Mouse (Mus musculus) retina, embryonic 14.5 days (tissue): Measurements from ENCODE around the gene Cped1.
"Not testable (repeated sequence)": the region's sequence is repeated elsewhere in the genome, so short reads cannot be mapped to it uniquely, and the experiment has no call there.

Experiments
- DNase-seq: peaks from one replicate; pipeline ENCODE4 v3.0.0-alpha.2; 2015; ENCODE audit warnings: low spot score

Gene Cped1

DNA sequence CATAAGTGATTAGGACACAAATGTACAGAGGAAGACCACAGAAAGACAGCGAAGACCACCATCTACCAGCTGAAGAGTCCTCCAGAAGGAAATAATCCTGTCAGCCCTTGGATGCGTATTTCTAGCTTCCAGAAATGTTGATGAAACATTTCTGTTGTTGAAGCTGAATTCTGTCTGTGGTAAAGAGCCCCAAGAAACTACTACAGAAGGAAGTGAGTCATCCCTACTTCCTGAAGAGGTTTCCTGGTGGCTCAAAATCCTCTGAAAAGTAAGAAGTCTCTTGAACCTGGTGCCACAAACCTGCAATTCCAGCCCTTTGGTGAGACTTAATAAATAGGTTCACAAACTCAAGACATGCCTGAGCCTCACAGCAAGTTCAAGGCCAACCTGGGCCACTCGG lies 245.5 kb downstream of the Cped1 start:
- no peak for DNase-seq

DNA sequence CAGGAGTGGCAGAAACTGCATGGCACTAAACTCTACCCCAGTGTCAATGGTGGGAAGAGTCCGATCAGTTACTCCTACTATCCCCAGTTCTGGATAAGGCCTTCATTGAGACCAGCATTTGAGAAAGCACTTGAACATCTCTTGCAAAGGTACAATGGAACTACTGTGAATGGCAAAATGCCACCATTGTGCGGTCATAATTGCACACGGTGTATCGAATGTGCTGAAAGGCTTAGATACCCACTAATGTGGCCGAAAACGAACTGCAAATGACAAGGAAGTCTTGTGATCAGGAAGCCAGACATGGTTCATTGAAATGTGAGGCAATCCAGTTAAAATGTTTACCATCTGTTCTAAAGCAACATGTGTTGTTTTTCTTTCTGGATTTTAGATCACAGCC lies 247.8 kb downstream of the Cped1 start:
- DNase-seq = no peak

DNA sequence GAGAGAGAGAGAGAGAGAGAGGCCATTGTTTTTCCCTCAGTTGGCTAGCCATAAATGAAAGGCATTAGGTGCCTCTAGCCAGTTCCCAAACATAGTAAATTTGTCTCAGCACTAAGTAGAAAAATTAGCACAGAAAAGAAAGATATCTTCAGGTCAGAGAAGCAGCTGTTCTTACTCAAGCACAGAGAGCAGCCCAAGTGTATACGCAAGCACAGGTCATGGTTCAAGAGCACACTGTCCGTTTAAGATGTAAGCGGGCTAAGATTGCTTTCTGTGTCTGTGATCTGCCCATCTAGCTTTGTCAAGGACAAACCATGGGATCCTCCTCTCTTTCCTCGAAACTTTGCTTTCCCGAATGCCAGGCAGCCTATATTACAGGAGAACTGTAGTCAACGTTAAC lies 249.4 kb downstream of the Cped1 start:
- no peak for DNase-seq

DNA sequence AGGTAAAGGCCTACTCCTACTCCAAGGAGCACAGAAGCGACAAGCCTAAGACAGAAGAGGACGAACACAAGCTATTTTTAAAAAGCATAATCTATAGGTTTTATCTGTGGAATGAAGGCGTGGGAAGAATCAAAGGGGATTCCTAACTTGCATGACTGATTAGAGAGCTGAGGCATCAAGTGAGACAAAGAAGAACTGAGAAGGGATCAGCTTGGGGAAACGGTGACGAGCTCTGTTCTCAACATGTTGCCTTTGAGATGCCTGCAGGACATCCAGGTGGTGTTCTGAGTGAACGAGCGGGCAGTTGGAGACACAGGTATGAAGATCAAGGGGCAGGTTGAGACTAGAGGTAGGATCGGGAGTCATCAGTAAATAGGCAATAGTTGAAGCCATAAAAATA lies 257.6 kb downstream of the Cped1 start:
- no peak for DNase-seq

DNA sequence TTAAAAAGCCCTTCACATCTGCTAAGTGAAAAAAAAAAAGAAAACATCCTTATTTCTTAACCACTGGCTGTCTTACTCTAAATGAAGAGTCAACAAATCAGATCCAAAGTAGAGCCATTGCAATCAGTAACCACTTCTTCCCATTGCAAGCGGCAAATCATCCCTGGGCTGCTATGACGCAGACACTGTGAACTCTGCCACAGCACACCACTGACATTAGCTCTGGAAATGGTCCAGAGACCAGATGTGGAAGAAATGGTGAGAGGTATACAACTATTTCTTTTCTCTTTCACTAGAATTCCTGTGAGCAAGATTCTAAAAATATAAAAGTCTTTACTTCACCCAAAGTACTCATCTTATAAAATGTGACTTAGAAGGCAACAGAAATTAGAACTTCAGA lies 261.0 kb downstream of the Cped1 start:
- no peak for DNase-seq

DNA sequence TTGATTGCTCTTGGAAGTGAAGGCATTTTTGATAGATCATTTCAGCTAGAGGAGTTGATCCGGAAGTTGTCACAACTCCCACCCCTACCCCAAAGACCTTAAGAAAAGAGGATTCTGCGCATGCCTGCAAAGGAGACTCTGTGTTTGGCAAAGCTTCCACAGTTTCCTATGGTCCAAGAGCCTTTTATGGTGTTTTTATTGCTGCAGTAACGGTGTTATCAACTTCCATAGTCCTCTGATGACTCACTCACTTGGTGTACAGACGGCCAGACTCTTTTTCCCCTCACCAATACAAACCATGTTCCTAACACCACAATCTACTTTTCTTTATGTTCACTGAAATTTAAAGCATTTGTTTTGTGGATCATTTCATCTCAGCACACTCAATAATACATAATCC lies 273.1 kb downstream of the Cped1 start:
- no peak for DNase-seq

DNA sequence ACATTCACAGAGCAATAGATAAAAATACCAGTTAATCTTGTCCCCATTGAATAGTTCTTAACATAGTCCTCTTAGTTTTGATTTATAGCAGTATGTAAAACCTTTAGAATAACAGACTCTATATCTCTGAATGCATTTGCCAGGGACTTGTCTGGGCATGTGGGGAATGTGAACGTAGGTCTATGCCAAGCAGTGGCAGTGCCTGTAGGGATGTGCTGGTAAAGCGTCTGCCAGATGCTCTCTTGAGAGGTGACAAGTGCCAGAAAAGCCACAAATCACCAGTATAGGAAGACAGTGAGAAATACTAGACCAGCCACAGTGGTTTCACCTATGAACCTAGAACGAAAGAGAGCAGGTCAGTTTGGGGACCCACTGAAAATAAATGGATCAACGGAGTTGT lies 276.8 kb downstream of the Cped1 start:
- DNase-seq = no peak

DNA sequence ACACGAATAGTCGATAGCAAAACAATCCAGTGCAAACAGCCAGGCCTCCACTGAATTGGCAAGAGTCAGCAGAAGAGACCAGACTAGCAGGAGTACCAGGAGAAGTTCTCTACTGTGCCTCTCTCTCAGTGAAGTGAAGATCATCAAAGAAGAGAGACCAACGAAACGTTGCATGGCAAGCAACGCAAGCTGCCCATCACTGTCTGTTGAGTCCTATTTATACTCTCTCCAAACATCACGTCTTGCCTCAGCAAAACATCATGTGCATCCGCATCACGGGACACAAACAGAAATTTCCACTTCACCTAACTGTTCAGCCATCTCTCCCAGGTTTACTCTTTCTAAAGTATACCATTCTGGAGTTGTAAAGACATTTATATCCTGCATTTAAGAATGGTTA lies 278.4 kb downstream of the Cped1 start:
- DNase-seq = not testable (repeated sequence)

DNA sequence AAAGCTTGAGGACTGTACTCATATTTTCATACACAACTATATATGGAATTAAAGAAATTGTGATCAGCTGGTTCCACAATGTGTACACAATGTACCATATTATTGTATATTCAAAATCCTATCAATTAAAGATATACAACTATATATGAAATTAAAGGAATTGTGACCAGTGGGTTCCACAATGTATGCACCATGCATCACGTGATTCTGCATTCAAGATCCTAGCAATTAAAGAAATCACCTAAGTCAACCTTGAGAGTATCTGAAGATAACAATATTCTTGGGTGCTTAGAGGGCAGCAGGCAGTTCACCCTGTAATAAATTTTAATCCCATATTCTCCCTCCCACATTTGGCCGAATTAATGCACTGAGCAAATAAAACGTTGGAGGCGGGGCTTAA lies 280.3 kb downstream of the Cped1 start:
- no peak for DNase-seq

DNA sequence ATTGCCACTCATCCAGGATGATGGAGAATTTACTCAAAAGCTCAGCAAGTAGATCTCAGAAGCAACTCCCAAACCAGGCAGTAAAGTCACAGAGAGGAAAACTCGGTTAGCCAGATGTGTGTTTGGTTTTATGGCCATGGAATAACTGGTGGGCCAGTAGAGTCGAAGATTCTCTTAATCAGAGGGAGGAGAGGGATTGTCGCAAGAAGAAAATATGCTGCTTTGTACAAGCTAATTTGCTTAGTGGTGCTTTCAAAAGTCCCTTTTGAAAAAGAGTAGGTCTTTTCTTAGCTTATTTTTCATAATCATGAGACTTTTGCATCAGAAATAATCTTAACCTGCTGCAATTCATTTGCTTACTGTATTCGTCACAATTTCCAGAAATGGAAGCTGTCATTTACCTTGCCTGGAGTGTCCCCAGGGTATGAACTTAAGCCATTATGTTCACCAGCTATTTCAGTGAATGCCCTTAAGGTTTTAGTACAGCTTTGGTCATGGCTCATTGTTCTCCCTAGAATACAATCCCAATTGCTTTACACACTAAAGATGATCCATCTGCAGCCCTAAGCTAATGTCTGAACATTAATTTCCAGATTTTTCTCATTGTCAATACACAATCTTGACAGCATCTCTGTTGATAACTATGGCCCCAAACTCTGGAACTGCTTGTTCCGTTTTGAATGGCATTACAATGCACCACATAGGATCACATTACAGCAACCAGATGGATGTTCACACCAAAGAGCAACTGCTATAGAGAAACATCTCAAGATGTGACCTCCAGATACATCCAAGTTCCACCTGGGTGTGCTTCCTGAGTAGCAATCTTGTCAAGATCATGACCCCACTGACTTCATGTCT lies 282.3 kb downstream of the Cped1 start:
- no peak for DNase-seq

DNA sequence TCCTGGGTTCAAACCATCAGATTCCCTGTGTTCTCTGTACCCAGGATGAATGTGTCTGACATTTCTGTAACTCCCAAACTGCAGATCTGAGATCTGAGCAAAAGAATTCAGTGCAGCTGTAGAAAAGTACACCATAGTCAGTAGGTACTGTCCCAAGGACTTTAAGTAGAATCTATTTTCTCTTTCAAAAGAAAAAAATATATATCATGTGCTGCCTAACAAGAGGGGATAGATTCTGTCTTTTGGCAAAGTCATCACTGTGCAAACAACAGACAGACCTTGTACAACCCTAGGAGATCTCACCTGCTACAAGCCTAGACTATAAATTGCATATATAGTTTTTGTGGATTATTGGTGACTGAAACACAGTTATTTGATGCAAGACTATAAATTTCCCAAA lies 283.0 kb downstream of the Cped1 start:
- no peak for DNase-seq

DNA sequence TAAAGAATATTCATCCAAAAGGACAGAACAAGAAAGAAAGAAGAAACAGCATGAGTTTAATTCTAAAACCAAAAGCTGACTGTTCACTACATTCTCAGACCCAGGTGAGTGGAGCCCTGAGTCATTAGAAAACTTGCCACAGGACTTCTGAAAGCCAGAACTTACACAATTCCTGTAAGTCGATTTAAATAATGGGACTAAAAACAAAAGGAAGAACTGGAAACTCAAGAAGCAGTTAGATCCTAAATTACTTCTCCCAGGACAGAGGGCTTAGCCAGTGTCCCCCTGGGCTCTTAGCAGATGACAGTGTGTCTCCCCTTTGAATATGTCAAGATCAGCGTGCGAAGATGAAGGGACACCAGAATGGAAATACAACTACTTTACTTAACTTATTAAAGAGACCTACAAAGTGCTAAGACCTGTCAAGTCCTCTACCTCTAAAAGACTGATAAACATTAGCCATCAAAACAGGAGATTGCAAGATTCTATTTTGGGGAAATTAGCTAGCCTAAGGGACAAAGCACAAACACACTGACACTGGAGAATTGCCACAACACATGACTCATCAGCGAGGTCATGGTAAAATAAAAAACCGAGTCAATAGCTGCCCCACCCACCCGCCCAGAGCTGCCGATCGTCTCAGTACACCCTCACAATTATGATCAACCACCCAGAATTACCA lies 284.3 kb downstream of the Cped1 start:
- DNase-seq = no peak

DNA sequence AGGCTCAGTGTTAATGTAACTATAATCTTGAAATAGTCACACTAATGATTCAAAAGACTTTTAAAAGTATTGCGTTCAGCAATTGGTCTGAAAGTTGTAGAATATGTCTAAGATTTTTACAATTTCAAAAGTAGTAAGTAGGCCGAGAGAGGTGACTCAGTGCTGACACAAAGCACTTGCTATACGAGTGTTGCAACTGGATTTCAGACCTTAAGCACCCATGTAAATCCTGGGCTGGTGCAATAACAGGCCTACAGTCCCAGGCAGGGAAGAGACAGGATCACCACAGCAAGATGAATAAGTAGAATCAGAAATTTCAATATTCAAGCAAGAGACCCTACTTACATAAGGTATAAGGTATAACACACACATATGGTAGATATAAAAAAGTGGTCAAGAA lies 292.2 kb downstream of the Cped1 start:
- DNase-seq = no peak

DNA sequence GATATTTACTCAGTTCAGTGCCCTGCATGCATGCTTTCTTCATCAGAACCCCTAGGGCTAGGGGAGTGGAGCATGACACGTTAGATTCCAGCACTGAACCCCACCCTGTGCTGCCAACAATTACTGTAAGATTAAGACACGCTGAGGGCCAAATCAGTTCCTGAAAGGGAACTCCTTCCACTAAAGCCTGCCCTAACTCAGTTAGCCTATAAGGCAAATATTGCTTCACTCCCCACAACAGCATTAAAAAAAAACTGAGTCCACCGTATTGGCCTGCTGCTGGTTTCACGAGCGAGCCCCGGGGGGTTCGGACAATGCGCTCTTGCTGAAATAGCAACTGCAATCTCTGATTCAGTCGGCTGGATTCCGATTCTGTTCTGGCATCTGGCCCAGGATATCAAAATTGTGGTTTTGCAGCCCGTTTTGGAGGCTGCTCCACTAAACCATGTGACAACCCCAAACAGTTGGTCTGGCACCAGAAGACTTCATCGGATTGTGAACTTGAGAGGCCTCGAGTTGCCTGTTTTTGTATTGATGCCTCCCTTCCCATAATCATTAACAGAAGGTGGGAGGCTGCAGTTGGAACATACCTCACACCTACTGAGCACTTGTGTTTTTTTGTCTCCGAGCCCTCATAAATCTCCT lies 294.6 kb downstream of the Cped1 start:
- no peak for DNase-seq

DNA sequence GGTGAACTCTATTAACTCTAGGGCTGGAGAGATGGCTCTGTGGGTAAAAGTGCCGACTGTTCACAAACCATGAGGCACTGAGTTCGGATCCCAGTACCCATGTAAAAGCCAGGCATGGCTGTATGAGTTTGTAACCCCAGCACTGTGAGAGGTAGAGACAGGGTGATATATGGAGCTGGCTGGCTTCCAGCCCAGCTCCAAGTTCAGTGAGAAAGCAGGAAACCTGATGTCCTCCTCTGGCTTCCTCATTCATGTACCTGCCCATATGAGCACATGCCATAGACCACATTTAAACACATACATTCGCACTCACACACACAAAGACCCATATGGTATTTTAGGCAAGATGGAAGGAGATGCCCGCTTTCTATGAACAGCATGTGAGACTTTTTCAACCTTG lies 296.7 kb downstream of the Cped1 start:
- no peak for DNase-seq

DNA sequence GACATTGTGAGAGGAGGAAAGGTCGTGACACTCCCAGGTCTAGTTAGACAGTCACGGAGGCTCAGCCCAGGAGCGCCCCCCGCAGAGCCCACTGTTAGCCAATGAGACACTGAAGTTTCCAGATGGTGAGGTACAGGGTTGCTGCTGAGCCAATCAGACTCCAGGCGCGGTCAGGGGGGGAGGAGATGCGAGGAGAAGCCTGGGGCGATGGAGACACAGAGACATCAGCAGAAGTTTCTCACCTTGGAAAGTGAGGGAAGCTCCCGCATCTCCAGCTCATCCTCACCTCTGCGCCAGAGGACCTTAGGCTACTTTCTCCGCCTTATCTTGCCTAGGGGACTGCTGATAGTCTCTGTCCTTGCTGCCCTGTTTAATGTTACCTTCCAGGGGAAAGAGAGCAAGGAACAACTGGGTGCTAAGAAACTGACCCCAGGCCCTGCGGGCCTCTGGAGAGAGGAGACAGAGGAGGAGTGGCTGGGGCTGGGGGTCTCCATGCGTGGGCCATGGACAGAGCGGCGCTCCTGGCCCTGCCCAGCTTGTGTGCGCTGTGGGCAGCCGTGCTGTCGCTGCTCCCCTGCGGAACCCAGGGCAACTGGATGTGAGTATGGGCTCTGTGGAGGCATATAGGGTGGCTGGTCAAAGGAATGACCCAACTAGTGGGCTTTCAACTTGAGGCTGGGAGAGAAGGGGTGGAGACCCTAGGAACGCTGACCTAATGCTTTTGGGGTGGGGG lies 302.5 kb downstream of the Cped1 start, which contains the start of gene Wnt16:
Gene Wnt16 (plus strand): TSS at position 224 of the 733 bp plus-strand sequence.
- peak; percentile 51 for DNase-seq

DNA sequence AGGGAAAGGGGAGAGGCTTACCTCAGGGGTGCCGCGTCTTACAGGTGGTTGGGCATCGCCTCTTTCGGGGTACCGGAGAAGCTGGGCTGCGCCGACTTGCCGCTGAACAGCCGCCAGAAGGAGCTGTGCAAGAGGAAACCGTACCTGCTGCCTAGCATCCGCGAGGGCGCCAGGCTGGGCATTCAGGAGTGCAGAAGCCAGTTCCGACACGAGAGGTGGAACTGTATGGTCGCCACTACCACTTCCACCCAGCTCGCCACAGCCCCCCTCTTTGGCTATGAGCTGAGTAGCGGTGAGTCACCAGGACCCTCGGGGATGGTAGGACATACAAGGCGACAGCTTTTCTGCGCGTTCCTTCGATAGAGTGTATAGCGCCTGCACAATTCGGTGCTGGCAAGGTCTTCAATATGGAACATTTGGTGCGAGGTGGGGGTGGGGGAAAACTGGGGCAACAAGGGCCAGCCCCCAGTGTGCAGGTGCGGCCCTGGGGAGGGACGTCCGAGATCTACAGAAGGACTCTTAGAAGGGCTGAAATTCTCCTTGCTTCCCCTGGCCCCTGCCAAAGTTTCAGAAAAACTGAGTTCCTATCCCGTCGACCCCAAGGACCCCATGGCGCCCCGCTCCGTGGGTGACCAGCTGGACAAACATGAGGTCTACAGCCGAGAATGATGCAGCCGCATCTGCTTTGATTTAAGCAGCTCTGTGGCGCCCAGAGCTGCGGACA lies 303.2 kb downstream of the Cped1 start:
- peak; percentile 53 for DNase-seq

DNA sequence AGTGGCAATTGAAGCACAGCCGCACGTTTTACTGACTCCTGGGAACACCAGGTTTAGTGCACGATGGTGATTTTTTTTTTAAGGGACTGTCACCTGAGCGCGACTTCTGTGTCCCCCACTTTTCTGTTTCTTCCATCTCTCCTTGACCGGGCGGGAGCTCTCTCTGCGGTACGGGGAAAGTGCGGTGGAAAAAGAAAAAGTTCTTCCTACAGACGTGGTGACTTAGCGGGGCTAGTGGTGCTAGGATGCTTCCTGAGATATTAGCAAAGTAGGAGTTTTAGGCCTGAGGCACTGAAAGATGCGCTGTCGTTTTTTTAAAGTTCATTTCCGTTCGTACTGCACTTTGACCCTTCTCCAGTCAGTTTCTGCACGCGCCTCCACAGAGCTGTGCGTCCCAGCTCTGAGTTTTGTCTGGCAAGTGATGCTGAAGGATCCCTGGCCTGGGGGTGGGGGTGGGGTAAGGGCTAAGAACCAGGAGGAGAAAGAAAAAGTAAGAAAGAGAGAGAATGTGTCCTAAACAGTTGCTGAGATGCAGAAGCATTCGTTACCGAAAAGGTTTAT lies 303.8 kb downstream of the Cped1 start:
- peak; percentile 14 for DNase-seq

DNA sequence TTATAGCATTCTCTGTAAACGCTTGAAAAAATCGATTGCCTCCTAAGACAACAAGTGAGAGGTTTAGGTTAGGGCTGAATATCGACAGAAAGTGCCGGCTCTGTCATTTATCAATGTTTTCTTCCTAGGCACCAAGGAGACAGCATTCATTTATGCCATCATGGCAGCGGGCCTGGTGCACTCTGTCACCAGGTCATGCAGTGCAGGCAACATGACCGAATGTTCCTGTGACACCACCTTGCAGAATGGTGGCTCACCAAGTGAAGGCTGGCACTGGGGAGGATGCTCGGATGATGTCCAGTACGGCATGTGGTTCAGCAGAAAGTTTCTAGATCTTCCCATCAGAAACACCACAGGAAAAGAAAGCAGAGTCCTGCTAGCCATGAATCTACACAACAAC lies 305.1 kb downstream of the Cped1 start:
- no peak for DNase-seq

DNA sequence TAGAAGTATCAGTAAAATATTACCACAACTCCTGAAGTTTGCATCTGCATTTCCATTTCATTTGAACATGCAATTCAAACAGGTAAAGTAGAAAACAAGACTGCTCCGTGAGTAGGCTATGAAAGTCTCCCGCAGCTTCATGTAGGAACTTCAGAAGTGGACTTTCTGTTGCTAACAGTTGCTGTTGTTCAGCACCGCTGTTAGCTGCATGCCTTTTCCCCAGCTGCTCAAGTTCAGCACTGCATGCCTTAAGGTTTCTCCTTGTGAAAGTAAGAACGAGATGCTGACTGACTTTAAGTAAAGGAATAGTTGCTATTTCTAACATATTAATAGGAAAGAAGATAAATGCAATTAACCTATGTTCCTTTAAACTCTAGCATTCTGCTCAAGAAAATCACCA lies 306.3 kb downstream of the Cped1 start:
- no peak for DNase-seq

DNA sequence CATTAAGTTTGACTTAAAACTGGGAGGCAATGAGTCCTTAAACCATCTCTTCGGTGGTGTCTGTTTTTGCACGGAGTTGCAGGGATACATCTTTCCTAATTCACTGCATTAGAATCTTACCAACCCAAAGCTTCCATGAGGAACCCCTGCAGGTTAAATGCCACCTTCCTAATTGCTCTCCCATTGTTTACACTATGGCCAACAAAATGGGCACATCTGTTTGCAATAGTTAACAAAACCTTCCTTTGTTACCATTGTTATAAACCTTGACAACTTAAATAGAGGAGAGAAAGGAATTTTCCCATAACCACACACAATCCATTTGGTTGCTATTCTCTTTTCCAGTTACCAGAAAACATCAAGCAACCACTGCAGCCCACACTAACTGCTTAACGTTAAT lies 308.2 kb downstream of the Cped1 start:
- no peak for DNase-seq
